Mouse (Mus musculus) kidney, postnatal 0 days (tissue): Measurements from ENCODE around the gene Otulin. TPM values are rescaled to one million over a fixed set of nuclear protein-coding genes. Genes with fewer than 3 reads are reported as not detected.

Experiments
- ATAC-seq: fragments of 200-750 bp; cut with Nextera tagmentation; replicated peaks from 2 replicates; pipeline ENCODE4 v1.8.0; 2017; ENCODE audit warnings: low read depth, moderate number of reproducible peaks, moderate TSS enrichment, moderate library complexity; ENCODE audit not compliant: low FRiP score
- DNase-seq: peaks from one replicate; pipeline ENCODE4 v3.0.0-alpha.2; 2016; ENCODE audit warnings: low spot score
- H3K27ac ChIP-seq: fragments of 300-500 bp; sonication (generic); 2 replicates; pipeline ENCODE4 v1.5.1; 2014; ENCODE audit warnings: mild to moderate bottlenecking
- H3K27me3 ChIP-seq: fragments of 300-500 bp; sonication (generic); 2 replicates; pipeline ENCODE4 v1.6.1; 2014; ENCODE audit warnings: low read length, mixed read lengths; ENCODE audit not compliant: insufficient read depth
- H3K36me3 ChIP-seq: fragments of 300-500 bp; sonication (generic); 2 replicates; pipeline ENCODE4 v1.6.1; 2014; ENCODE audit warnings: low read length, mixed read lengths; ENCODE audit not compliant: insufficient read depth
- H3K4me1 ChIP-seq: fragments of 300-500 bp; sonication (generic); replicated peaks from 2 replicates; pipeline ENCODE4 v1.6.1; 2014; ENCODE audit warnings: antibody characterized with exemption, low read length, mixed read lengths; ENCODE audit not compliant: insufficient read depth
- H3K4me2 ChIP-seq: fragments of 300-500 bp; sonication (generic); 2 replicates; pipeline ENCODE4 v1.6.1; 2014; ENCODE audit warnings: mild to moderate bottlenecking, low read length, moderate library complexity, mixed read lengths
- H3K4me3 ChIP-seq: fragments of 300-500 bp; sonication (generic); replicated peaks from 2 replicates; pipeline ENCODE4 v1.5.1; 2014; ENCODE audit warnings: low read depth, low read length
- H3K9ac ChIP-seq: fragments of 300-500 bp; sonication (generic); 2 replicates; pipeline ENCODE4 v1.6.1; 2014; ENCODE audit warnings: low read depth, low read length
- H3K9me3 ChIP-seq: fragments of 300-500 bp; sonication (generic); replicated peaks from 2 replicates; pipeline ENCODE4 v1.6.1; 2016; ENCODE audit warnings: low read length, inconsistent platforms, mixed read lengths
- CTCF ChIP-seq: IDR thresholded peaks from 2 replicates; pipeline ENCODE4 v1.5.1; 2016; ENCODE audit warnings: antibody characterized with exemption, low read depth, mild to moderate bottlenecking, moderate library complexity
- WGBS: fragments of 180-500 bp; shearing (Covaris S2); extraction: QIAGEN DNeasy Blood & Tissue Kit; methylation state at CpG from one replicate; pipeline ENCODE4 v1.1.7; 2014; 5-methylcytosine and 5-hydroxymethylcytosine counted together
- polyA plus RNA-seq: library from polyadenylated mRNA; unstranded; fragments of >200 nt; fragmentation: Nextera tagmentation; extraction: Ambion mirVana; gene quantifications from 2 replicates; pipeline ENCODE4 v1.2.1, GENCODE M21; 2015

The Otulin gene
- polyA plus RNA-seq, 1 experiment from 2014 or later = 41.1 TPM

GRCm38 (mm10) chr15:27582428-27582827 is 48.1 kb downstream of the Otulin start:
- H3K4me3 ChIP-seq = no peak overlapping the region
- H3K4me2 ChIP-seq = no peak overlapping the region
- TF ChIP-seq CTCF = peak; percentile 57
- no peaks in the 10 kb centered on the region for H3K4me1 ChIP-seq
- no peaks in the 10 kb centered on the region for H3K36me3 ChIP-seq
- no peak for DNase-seq
- no peak overlapping the region for H3K9ac ChIP-seq
- WGBS = 99% methylated on average over 3 of the region's 3 CpGs
- H3K27ac ChIP-seq = no peak overlapping the region
- ATAC-seq = no peak
- H3K27me3 ChIP-seq = no peaks in the 10 kb centered on the region
- H3K9me3 ChIP-seq = no peaks in the 10 kb centered on the region

- ATAC-seq (no peak), DNase-seq (no peak)
- H3K4me1 ChIP-seq = no peaks in the 10 kb centered on the region
- no peak for TF ChIP-seq CTCF
- H3K27me3 ChIP-seq = no peaks in the 10 kb centered on the region
- no peaks in the 10 kb centered on the region for H3K36me3 ChIP-seq
- H3K9me3 ChIP-seq = no peaks in the 10 kb centered on the region
- H3K4me3 ChIP-seq = no peak overlapping the region
- WGBS = 68% methylated on average over 3 of the region's 3 CpGs
- no peak overlapping the region for H3K4me2 ChIP-seq
- no peak overlapping the region for H3K9ac ChIP-seq
- no peak overlapping the region for H3K27ac ChIP-seq
These were observed 48.9 kb downstream of the Otulin start for GRCm38 (mm10) chr15:27581640-27582039.

GRCm38 (mm10) chr15:27580771-27581170 is 49.7 kb downstream of the Otulin start:
- H3K9ac ChIP-seq = no peak overlapping the region
- no peaks in the 10 kb centered on the region for H3K27me3 ChIP-seq
- H3K9me3 ChIP-seq = no peaks in the 10 kb centered on the region
- H3K4me1 ChIP-seq = no peaks in the 10 kb centered on the region
- TF ChIP-seq CTCF = no peak
- 77% methylated on average over 2 of the region's 2 CpGs for WGBS
- ATAC-seq (no peak), DNase-seq (no peak)
- H3K36me3 ChIP-seq = no peaks in the 10 kb centered on the region
- no peak overlapping the region for H3K4me3 ChIP-seq
- no peak overlapping the region for H3K4me2 ChIP-seq
- no peak overlapping the region for H3K27ac ChIP-seq

- Histone ChIP-seq H3K27ac (no peak overlapping the region), H3K27me3 (no peaks in the 10 kb centered on the region), H3K9ac (no peak overlapping the region), H3K4me3 (no peak overlapping the region), H3K9me3 (no peaks in the 10 kb centered on the region), H3K36me3 (no peaks in the 10 kb centered on the region), H3K4me2 (no peak overlapping the region), H3K4me1 (no peaks in the 10 kb centered on the region)
- DNase-seq = no peak
- no peak for ATAC-seq
- no peak for TF ChIP-seq CTCF
- 84% methylated on average over 2 of the region's 2 CpGs for WGBS
These were observed 50.6 kb downstream of the Otulin start for GRCm38 (mm10) chr15:27579853-27580252.

- no peaks in the 10 kb centered on the region for H3K27me3 ChIP-seq
- ATAC-seq (no peak), DNase-seq (no peak)
- no peaks in the 10 kb centered on the region for H3K4me1 ChIP-seq
- H3K36me3 ChIP-seq = no peaks in the 10 kb centered on the region
- no peak overlapping the region for H3K4me3 ChIP-seq
- 92% methylated on average over 6 of the region's 6 CpGs for WGBS
- H3K4me2 ChIP-seq = no peak overlapping the region
- no peak overlapping the region for H3K9ac ChIP-seq
- no peak overlapping the region for H3K27ac ChIP-seq
- H3K9me3 ChIP-seq = no peaks in the 10 kb centered on the region
- TF ChIP-seq CTCF = no peak
These were observed 51.6 kb downstream of the Otulin start for GRCm38 (mm10) chr15:27578918-27579317.

GRCm38 (mm10) chr15:27577915-27578780 is 52.3 kb downstream of the Otulin start:
- Histone ChIP-seq H3K27me3 (no peaks in the 10 kb centered on the region), H3K9me3 (no peaks in the 10 kb centered on the region), H3K4me2 (no peak overlapping the region), H3K4me1 (no peaks in the 10 kb centered on the region), H3K36me3 (no peaks in the 10 kb centered on the region), H3K9ac (no peak overlapping the region), H3K27ac (no peak overlapping the region), H3K4me3 (no peak overlapping the region)
- ATAC-seq = no peak
- no peak for DNase-seq
- 73% methylated on average over 16 of the region's 16 CpGs for WGBS
- no peak for TF ChIP-seq CTCF

GRCm38 (mm10) chr15:27576886-27577285 is 53.6 kb downstream of the Otulin start:
- WGBS = 85% methylated on average over 1 of the region's 1 CpGs

More at GRCm38 (mm10) chr15:27576886-27577285, 53.6 kb downstream of the Otulin start:
- Histone ChIP-seq H3K9ac (no peak overlapping the region), H3K9me3 (no peaks in the 10 kb centered on the region), H3K4me2 (no peak overlapping the region), H3K27ac (no peak overlapping the region), H3K4me1 (no peaks in the 10 kb centered on the region), H3K36me3 (no peaks in the 10 kb centered on the region), H3K27me3 (no peaks in the 10 kb centered on the region), H3K4me3 (no peak overlapping the region)
- ATAC-seq (no peak), DNase-seq (no peak)
- no peak for TF ChIP-seq CTCF
